Mouse (Mus musculus): Measurements from ENCODE around the gene Myh7b. TPM values are rescaled to one million over a fixed set of nuclear protein-coding genes. Genes with fewer than 3 reads are reported as not detected.

Gene Myh7b
- polyA plus RNA-seq, 1 experiment from 2014 or later, result 12.4 TPM

DNA sequence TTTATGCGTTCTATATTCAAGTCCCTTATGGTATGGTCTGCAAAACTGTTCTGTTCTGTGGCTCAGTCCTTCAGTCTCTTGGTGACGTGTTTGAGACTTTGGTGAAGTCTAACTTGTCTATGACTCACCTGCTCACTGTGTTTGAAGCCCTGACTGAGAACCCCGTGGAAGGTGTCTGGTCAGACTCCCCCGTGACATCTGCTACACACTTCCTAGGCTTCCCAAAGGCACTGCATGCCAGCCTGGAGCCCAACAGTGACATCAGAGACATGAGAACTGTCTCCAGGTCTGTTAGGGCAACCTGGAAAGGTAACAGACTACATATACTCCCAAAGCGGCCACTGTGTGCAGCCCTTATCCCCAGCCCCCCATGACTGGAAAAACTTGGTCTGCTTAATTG is 41.6 kb downstream of the Myh7b start:
- WGBS, result 94% methylated on average over 5 of the region's 5 CpGs
- Histone ChIP-seq H3K4me3 (no peak overlapping the region), H3K36me3 (peaks cover 93% of the 10 kb centered on the region), H3K27ac (no peak overlapping the region), H3K4me1 (no peaks in the 10 kb centered on the region), H3K9me3 (no peaks in the 10 kb centered on the region), H3K27me3 (ENCODE audit: insufficient read depth, poor library complexity, severe bottlenecking) (no peaks in the 10 kb centered on the region)
- DNase-seq (ENCODE audit: low spot score), result no peak

DNA sequence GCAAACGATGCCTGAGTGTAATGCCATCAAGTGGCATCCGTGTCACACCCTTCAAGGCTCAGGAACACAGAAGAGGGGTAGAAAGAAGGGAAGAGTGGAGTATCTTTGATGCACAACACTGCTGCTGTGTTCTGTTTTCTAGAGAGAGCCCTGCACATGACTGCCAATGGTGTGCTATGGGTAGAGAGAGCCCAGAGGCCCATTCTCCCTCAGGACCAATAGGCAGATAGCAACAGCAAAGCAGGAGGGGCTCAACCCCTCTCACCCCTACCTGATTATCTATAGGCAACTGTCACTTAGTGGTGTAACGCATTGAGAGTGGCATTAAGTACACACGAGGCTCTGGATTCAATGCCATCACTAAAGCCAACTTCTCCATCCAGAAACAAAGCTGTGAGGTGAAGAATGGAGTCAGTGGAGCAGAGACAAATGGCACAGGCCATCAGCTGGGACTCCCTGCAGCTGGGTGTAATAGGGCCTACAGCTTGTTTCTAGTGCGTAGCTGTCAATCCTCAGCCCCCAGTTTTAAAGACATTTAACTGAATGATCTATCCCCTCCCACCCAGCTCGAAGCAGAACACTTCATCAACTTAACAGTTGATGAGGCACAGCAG is 44.9 kb downstream of the Myh7b start:
- Histone ChIP-seq H3K27me3 (ENCODE audit: insufficient read depth, poor library complexity, severe bottlenecking) (no peaks in the 10 kb centered on the region), H3K36me3 (peaks cover 91% of the 10 kb centered on the region), H3K4me1 (no peaks in the 10 kb centered on the region), H3K27ac (no peak overlapping the region), H3K4me3 (no peak overlapping the region), H3K9me3 (no peaks in the 10 kb centered on the region)
- 88% methylated on average over 6 of the region's 6 CpGs for WGBS
- no peak for DNase-seq (ENCODE audit: low spot score)

DNA sequence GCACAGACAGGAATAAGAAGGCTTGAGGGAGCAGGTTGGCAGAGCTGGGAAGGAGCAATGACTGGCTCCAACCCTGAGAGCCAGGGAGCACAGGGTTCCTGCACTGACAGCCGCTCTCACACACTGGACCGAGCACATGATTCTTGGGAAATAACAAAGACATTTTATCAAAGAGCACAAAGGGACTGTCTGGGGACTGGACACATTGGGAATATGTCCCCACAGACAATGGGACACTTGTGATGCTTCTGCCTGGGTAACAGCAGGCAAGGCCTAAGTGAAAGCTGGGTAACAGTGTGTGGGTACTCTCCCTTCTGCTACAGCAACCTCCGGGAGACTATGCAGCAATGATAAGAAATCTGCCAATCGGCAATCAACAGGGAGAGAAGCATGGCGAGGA is 51.4 kb downstream of the Myh7b start:
- H3K36me3 ChIP-seq, result peaks cover 90% of the 10 kb centered on the region
- WGBS, result 96% methylated on average over 5 of the region's 5 CpGs

DNA sequence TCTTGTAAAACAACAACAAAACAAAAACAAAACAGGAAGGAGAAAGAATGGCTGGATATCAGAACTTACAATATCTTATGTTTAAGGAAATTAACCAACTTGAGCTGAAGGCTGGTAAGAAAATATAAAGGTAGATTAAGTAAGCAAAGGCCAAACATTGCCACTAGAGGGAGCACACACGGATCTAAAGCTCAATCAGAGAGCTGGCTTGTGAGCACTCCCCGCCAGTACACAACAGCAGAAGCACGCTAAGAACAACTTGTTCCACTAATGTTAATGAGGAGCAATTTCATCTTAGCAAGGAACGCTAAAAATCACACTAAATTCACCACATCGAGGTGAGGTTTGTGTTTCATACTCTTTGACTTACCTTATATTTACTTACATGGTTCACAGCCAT is 52.1 kb downstream of the Myh7b start:
- DNase-seq (ENCODE audit: low spot score), result no peak
- H3K9me3 ChIP-seq, result no peaks in the 10 kb centered on the region
- H3K27me3 ChIP-seq (ENCODE audit: insufficient read depth, poor library complexity, severe bottlenecking), result no peaks in the 10 kb centered on the region
- H3K36me3 ChIP-seq, result peaks cover 90% of the 10 kb centered on the region
- peaks cover 2% of the 10 kb centered on the region; the same call in 1 of the 2 replicates for H3K4me1 ChIP-seq
- no peak overlapping the region for H3K27ac ChIP-seq
- WGBS, result 25% methylated on average over 5 of the region's 5 CpGs
- no peak overlapping the region for H3K4me3 ChIP-seq

More for the DNA sequence above, 51.4 kb downstream of the Myh7b start:
- no peak overlapping the region for H3K27ac ChIP-seq
- no peak for DNase-seq (ENCODE audit: low spot score)
- no peaks in the 10 kb centered on the region for H3K9me3 ChIP-seq
- H3K4me3 ChIP-seq, result no peak overlapping the region
- peaks cover 2% of the 10 kb centered on the region; the same call in 1 of the 2 replicates for H3K4me1 ChIP-seq
- H3K27me3 ChIP-seq (ENCODE audit: insufficient read depth, poor library complexity, severe bottlenecking), result no peaks in the 10 kb centered on the region

DNA sequence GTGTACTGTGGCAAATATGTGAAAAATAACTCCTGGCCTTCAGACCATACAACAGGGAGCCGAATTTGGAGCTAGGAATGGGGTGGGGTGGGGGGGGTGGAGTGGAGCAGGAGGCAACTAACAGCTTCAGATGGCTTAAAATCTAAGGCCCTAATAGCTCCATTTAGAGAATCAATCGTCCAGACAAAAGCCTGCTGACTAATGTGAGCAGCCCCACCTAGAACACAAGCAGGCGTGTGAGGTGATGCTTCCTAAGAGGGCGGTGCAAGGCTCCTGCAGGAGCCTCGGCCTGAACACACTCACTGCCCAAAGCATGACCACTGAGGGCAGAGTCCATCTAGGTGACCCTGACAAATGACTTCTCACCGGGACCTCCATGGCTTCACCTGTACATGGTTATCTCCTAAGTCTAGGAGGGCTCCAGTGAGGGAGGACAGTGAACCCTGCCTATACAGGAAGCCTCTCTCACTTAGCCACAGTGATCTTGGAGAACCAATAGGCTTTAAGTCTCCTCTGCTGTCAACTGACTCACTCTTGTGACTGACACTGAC is 53.0 kb downstream of the Myh7b start:
- Histone ChIP-seq H3K4me3 (no peak overlapping the region), H3K27ac (no peak overlapping the region), H3K4me1 (peaks cover 2% of the 10 kb centered on the region; the same call in 1 of the 2 replicates), H3K9me3 (no peaks in the 10 kb centered on the region), H3K27me3 (ENCODE audit: insufficient read depth, poor library complexity, severe bottlenecking) (no peaks in the 10 kb centered on the region), H3K36me3 (peaks cover 89% of the 10 kb centered on the region)
- no peak for DNase-seq (ENCODE audit: low spot score)
- WGBS, result 78% methylated on average over 6 of the region's 6 CpGs

DNA sequence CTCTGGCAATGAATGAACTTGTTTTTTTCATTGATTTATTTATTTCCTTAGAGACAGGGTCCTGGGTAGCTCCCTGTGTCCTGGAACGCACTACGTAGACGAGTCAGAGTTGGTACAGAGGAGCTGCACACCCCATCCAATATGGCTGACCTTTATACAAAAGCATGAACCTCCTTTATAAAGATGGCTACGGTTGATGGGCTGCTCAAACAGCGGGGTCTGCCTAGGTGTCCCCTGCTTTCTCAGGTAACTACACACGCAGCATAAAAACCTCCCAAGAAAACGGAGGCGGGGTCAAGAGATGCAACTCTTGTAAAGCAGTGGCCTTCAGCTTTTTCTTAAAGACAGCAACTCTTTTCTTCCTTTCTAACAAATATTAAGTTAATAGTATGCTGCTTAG is 56.9 kb downstream of the Myh7b start:
- H3K36me3 ChIP-seq, result peaks cover 82% of the 10 kb centered on the region
- H3K27me3 ChIP-seq (ENCODE audit: insufficient read depth, poor library complexity, severe bottlenecking), result no peaks in the 10 kb centered on the region
- no peaks in the 10 kb centered on the region for H3K9me3 ChIP-seq
- 95% methylated on average over 8 of the region's 8 CpGs for WGBS
- H3K4me3 ChIP-seq, result no peak overlapping the region
- peaks cover 2% of the 10 kb centered on the region; the same call in 1 of the 2 replicates for H3K4me1 ChIP-seq
- H3K27ac ChIP-seq, result no peak overlapping the region
- DNase-seq (ENCODE audit: low spot score), result no peak

DNA sequence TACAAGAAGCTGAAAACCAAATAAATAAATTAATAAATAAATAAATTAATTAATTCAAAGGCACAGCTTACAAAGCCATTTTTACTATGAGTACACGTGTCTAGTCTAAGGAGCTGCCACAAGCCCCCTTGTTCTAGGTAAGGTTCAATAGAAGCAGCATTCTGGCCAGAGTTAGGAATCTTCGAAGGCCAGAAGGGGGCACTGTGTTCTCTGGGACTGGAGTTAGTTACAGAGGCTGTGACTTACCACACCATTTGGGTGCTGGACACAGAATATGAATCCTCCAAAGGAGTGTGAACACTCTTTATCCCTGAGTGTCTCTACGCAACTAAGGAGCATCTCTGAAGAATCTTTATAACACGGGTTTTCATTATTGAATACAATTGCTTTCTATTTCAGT is 57.4 kb downstream of the Myh7b start:
- 87% methylated on average over 4 of the region's 4 CpGs for WGBS
- no peaks in the 10 kb centered on the region for H3K9me3 ChIP-seq
- H3K4me3 ChIP-seq, result no peak overlapping the region
- H3K4me1 ChIP-seq, result peaks cover 2% of the 10 kb centered on the region; the same call in 1 of the 2 replicates
- H3K36me3 ChIP-seq, result peaks cover 76% of the 10 kb centered on the region
- no peak overlapping the region for H3K27ac ChIP-seq
- no peaks in the 10 kb centered on the region for H3K27me3 ChIP-seq (ENCODE audit: insufficient read depth, poor library complexity, severe bottlenecking)
- no peak for DNase-seq (ENCODE audit: low spot score)

DNA sequence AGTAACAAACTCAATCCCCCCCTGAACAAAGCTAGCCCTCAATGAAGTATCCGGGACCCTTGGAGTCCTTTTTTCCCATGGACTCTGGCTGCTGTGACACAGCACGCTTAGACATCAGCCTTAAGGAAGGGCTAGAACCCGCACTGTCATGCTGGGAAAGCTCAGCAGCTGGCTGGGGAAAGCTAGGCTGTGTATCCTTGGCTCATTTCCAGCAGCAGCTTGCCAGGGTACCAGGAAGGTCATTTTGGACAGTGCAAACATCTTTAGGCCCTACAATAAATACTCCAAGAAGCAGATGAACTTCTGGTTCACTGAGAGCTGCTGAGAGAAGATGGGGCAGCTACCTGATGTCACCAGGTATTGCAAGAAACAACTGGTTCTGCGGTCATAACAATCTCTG is 60.2 kb downstream of the Myh7b start:
- WGBS, result 87% methylated on average over 4 of the region's 4 CpGs
- Histone ChIP-seq H3K4me3 (no peak overlapping the region), H3K27me3 (ENCODE audit: insufficient read depth, poor library complexity, severe bottlenecking) (no peaks in the 10 kb centered on the region), H3K27ac (no peak overlapping the region), H3K36me3 (peaks cover 48% of the 10 kb centered on the region), H3K4me1 (peaks cover 7% of the 10 kb centered on the region; the same call in 1 of the 2 replicates), H3K9me3 (no peaks in the 10 kb centered on the region)
- no peak for DNase-seq (ENCODE audit: low spot score)

DNA sequence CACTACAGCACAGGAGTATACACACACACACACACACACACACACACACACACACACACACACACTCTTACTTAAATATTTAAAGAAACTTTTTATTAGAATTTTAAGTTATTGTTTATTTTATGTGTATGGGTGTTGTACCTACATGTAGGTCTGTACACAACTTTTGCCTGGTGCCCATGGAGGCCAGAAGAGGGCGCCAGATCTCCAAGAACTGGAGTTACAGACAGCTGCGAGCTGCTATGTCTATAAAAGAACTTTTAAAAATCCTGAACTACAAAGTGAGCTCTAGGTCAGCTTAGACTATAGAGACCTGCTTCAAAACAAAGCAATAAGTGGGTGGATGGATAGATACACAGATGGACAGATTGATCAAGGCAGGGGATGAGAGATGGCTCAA is 62.5 kb downstream of the Myh7b start:
- H3K9me3 ChIP-seq, result no peaks in the 10 kb centered on the region
- whole genome bisulfite sequencing, result 41% methylated on average over 2 of the region's 2 CpGs
- 0 out of 2 replicates have a peak, but pooled peaks cover 4% of the 10 kb centered on the region for H3K4me1 ChIP-seq
- H3K4me3 ChIP-seq, result no peak overlapping the region
- H3K27ac ChIP-seq, result no peak overlapping the region
- no peak for DNase-seq (ENCODE audit: low spot score)
- peaks cover 29% of the 10 kb centered on the region for H3K36me3 ChIP-seq
- H3K27me3 ChIP-seq (ENCODE audit: insufficient read depth, poor library complexity, severe bottlenecking), result no peaks in the 10 kb centered on the region

DNA sequence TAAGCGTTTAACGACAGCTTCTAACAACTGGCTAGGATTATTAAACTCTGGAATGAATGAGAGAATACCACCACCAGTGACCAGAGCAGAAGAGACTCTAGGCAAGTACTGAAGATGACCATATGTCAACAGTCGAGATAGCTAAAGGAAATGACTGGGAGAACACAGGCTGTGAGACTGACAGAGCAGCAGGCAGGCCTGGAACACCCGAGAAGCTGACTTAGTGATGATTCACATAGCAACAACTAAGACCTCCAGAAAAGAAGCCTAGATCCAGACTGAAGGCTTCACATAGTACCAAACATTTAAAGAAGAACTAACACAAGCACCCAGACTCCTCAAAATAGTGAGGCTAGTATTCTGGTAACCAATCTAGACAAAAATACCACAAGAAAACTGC is 64.1 kb downstream of the Myh7b start:
- Histone ChIP-seq H3K4me3 (no peak overlapping the region), H3K27me3 (ENCODE audit: insufficient read depth, poor library complexity, severe bottlenecking) (no peaks in the 10 kb centered on the region), H3K9me3 (no peaks in the 10 kb centered on the region), H3K36me3 (peaks cover 29% of the 10 kb centered on the region), H3K4me1 (0 out of 2 replicates have a peak, but pooled peaks cover 4% of the 10 kb centered on the region), H3K27ac (no peak overlapping the region)
- 55% methylated on average over 4 of the region's 4 CpGs for WGBS
- no peak for DNase-seq (ENCODE audit: low spot score)

DNA sequence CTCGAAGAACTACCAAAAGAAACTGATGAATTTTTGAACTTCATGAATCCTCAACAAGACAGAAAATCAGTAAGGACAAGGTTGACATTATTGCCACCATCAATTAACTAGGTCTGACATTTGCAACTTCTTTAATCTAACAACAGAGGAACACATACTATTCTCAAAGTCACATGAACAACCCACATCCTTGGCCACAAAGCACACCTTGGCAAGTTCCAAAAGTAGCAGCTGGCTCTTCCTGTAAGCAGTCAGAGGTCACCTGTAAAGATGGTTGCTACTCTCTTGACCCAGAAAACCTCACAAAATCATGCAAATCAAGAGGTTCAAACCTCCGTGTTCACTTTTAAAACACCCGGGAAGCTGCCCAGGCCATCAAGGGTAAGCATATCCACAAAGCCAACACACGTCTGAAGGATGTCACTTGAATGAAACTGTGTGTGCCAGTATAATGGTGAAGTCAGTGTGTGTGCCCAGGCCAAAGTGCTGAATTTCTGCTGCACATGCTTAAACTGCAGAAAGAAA is 68.6 kb downstream of the Myh7b start:
- DNase-seq (ENCODE audit: low spot score), result no peak
- Histone ChIP-seq H3K27ac (no peak overlapping the region), H3K4me3 (no peak overlapping the region), H3K4me1 (no peaks in the 10 kb centered on the region), H3K9me3 (no peaks in the 10 kb centered on the region), H3K27me3 (ENCODE audit: insufficient read depth, poor library complexity, severe bottlenecking) (no peaks in the 10 kb centered on the region), H3K36me3 (0 out of 2 replicates have a peak, but pooled peaks cover 2% of the 10 kb centered on the region)
- WGBS, result 82% methylated on average over 4 of the region's 4 CpGs

DNA sequence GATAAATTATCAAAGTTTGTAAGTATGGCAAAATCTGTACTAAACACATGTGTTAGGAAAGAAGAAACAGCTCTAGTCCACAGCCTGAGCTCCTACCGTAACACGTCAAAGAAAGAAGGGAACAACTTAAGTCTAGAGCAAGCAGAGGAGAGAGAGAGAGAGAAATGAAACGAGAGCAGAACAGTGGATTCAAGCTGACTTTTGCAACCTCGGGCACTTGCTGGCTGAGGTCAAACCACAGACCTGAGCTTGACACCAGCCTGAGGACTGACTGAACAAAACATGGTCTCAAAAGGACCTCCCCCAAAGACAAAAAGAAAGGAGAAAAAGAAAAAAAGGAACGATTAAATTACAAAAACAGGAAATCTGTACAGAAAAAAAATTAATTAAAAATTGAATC is 69.6 kb downstream of the Myh7b start:
- no peak overlapping the region for H3K27ac ChIP-seq
- H3K9me3 ChIP-seq, result no peaks in the 10 kb centered on the region
- DNase-seq (ENCODE audit: low spot score), result no peak
- 82% methylated on average over 5 of the region's 5 CpGs for WGBS
- 0 out of 2 replicates have a peak, but pooled peaks cover 2% of the 10 kb centered on the region for H3K36me3 ChIP-seq
- no peak overlapping the region for H3K4me3 ChIP-seq
- H3K4me1 ChIP-seq, result no peaks in the 10 kb centered on the region
- no peaks in the 10 kb centered on the region for H3K27me3 ChIP-seq (ENCODE audit: insufficient read depth, poor library complexity, severe bottlenecking)

DNA sequence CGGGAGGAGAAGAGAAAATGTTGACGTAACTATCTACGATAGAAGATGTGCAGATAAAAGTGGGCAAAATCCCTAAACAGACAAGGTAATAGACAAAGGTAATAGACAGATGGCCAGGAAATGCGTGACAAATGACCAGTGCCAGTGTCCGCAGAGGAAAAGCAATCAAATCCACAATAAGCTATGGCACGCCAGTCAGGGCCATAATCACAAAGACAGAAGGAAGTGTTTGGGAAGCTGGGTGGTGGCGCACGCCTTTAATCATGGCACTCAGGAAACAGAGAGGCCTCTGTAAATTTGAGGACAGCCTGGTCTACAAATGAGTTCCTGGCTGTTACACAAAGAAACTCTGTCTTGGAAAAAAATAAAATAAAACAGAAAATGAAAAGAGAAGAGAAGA is 70.2 kb downstream of the Myh7b start:
- DNase-seq (ENCODE audit: low spot score), result no peak
- H3K27me3 ChIP-seq (ENCODE audit: insufficient read depth, poor library complexity, severe bottlenecking), result no peaks in the 10 kb centered on the region
- H3K9me3 ChIP-seq, result no peaks in the 10 kb centered on the region
- 0 out of 2 replicates have a peak, but pooled peaks cover 2% of the 10 kb centered on the region for H3K36me3 ChIP-seq
- H3K4me1 ChIP-seq, result no peaks in the 10 kb centered on the region
- WGBS, result 70% methylated on average over 8 of the region's 8 CpGs
- no peak overlapping the region for H3K27ac ChIP-seq
- H3K4me3 ChIP-seq, result no peak overlapping the region
